Mouse (Mus musculus) embryo, embryonic 10 days (tissue): Measurements from ENCODE around the gene Tvp23a.

Source experiments
- DNase-seq: peaks from one replicate; pipeline ENCODE4 v3.0.0-alpha.2; 2015; ENCODE audit warnings: low spot score

Gene Tvp23a

GRCm38 (mm10) chr16:10453872-10454582 lies 6.9 kb upstream of the Tvp23a start:
- no peak for DNase-seq

- no peak for DNase-seq
Measured at GRCm38 (mm10) chr16:10452445-10452896, 5.3 kb upstream of the Tvp23a start.

DNA sequence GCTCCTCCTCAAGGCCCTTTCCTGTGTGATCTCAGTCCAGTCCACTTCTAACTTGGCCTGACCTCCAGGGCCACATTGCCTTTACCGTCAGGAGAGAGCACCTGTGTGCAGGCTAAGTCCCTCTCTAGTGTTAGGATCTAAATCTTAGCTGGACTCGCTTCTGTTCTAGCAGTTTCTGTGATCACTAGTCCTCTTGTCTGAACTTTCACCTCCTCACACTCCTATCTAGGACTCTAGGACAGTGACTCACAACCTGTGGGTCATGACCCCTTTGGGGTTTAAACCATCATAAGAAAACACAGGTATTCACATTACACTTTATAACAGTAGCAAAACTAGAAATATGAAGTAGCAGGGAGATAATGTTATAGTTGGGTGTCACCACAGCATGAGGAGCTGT lies 4.7 kb upstream of the Tvp23a start:
- DNase-seq: no peak

DNA sequence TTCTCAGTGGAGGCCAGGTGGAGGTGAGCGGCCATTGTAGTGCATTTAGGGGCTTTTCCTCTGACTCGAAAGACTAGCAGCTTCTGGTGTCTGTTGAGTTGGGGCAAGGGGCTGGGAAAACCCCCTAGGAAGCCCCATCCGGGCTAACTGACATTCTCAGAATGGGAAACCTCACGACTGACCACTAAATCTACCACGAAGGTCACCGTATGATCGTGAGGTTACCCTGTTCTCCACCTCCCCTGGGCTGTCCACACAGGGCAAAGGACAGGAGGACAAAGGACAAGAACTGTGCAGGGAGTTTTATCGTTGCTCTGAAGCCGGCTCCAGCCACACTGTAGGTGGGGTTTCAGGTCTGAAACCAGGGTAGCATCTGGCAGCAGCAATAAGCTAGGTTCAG lies 1.8 kb upstream of the Tvp23a start:
- no peak for DNase-seq

- DNase-seq: no peak
Measured at GRCm38 (mm10) chr16:10447781-10448180, 619 bp upstream of the Tvp23a start.

GRCm38 (mm10) chr16:10446573-10447263 lies 444 bp downstream of the Tvp23a start:
- peak; percentile 14 for DNase-seq

DNA sequence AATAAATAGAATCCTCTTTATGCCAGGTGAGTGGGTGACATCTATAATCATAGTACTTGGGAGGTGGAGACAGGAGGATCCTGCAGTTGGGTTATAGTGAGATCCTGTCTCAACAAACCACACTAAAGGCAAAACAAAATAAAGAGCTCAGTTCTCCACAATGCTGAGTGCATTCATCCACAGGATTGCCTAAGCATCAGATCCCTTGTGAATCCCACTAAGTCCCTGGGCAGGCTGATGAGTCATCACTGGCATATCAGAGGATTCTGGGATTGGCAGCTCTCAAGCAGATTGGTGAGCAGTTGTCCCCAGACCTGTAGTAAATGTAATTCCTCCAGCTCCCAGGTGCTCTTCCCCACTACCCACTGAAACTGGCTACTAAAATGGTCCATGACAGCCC lies 3.4 kb downstream of the Tvp23a start:
- DNase-seq: no peak

GRCm38 (mm10) chr16:10441761-10442160 lies 5.4 kb downstream of the Tvp23a start:
- DNase-seq: no peak

DNA sequence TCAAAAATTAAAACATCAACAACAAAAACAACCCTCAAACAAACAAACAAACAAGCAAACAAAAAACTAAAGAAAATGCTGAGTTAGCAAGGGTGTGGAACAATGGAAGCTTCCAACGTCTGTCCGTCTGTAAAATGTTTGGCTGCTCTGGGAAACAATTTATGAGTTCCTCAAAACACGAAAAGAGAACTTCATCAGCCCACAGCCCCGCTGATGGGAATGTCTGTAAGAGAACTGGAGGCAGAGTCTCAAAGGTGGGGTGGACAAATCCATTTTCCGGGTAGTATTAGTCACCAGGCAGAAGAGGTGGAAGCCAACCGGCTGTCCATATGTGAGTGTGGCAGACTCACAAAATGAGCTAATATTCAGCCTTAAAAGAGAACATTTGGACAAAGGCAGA lies 5.8 kb downstream of the Tvp23a start:
- DNase-seq: no peak

- DNase-seq: no peak
Measured at GRCm38 (mm10) chr16:10438055-10438454, 9.1 kb downstream of the Tvp23a start.

- DNase-seq: no peak
Measured at GRCm38 (mm10) chr16:10436166-10436565, 11.0 kb downstream of the Tvp23a start.

- DNase-seq: no peak
Measured at GRCm38 (mm10) chr16:10433344-10433743, 13.8 kb downstream of the Tvp23a start.

- no peak for DNase-seq
Measured at GRCm38 (mm10) chr16:10432387-10432786, 14.8 kb downstream of the Tvp23a start.

DNA sequence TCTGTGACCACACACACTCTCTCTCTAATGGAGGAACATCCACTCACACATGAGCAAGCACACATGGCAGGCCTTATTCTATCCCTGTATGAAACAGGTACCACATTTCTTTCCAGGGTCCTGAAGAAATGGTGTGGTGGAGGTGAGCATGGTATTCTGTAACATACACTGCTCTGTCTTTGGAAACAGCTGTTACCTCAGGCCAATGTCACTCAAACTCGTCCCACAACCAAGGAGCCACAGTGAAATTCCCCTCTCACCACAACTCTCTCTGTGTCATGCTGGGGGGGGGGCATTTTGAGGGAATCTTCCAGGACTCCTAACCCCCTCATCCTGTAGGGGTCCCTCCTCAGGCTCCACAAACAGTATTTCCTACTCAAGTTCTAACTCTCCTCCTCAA lies 15.3 kb downstream of the Tvp23a start:
- DNase-seq: no peak

DNA sequence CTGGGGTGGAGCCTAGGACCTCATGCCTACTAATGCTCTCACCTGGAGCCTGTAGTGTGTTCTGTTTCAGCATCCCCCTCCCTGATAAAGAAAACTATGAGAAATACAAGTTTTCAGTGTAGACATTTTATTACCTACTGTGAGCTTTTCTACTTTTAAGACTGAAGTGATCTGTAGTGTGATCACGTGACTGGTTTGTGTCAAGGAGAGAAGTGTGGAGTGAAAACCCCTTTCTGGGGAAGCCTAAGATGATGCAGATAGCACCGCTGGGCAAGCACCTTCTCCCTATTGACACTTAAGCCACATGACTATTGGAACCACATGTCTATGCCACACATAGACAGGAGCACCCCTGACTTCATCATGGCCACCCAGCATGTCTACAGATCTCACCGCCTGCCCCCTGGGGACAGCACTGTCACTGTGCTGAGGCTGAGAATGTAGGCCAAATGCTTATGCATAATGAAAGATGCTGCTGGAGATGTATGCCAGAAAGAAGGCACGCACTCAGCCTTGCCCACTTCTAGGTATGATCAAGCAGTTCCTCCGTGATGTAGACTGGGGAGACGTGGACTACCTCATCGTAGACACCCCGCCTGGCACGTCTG lies 26.6 kb downstream of the Tvp23a start:
- no peak for DNase-seq

- DNase-seq: no peak
Measured at GRCm38 (mm10) chr16:10417723-10418259, 29.4 kb downstream of the Tvp23a start.

- no peak for DNase-seq
Measured at GRCm38 (mm10) chr16:10416866-10417265, 30.3 kb downstream of the Tvp23a start.

GRCm38 (mm10) chr16:10415976-10416375 lies 31.2 kb downstream of the Tvp23a start:
- peak; percentile 13 for DNase-seq

GRCm38 (mm10) chr16:10411764-10412746 lies 35.1 kb downstream of the Tvp23a start, which contains the start of gene Nubp1:
Gene Nubp1, plus strand, starts transcription at chr16:10411948.
- DNase-seq: peak; percentile 98

GRCm38 (mm10) chr16:10399160-10399559 lies 48.0 kb downstream of the Tvp23a start:
- DNase-seq: peak; percentile 84

DNA sequence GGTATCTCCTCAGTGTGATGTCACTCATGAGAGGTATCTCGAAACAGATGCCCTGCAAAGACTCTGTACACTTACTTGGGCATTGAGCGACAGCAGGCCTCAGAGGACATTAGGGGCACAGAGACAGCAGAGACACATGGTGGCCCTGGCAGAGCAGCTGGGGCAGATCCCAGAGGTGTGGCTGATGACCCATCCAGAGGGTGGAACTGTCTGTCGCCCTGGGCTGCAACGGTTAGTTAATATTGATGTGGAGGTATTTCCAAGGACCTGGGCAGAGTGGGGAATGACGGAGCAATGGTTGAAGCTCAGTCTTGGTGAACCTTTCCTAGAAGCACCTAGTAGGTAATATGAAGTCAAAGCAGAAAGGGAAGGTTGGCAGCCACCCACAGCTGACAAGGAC lies 48.4 kb downstream of the Tvp23a start:
- no peak for DNase-seq
